Mouse (Mus musculus): ENCODE data around the gene B430218F22Rik.
"Not testable (repeated sequence)": the region's sequence is repeated elsewhere in the genome, so short reads cannot be mapped to it uniquely, and the experiment has no call there.

B430218F22Rik gene

GRCm38 (mm10) chr13:118386511-118387447 lies at the start of gene B430218F22Rik, which contains the start of gene Mrps30:
B430218F22Rik (plus strand) TSS chr13:118386630.
Mrps30 (minus strand) TSS chr13:118387252.
- DNase-seq (ENCODE audit: extremely low read depth, low read depth, low spot score) = peak; percentile 74

- DNase-seq (ENCODE audit: extremely low read depth, low read depth, low spot score) = no peak
Measured at GRCm38 (mm10) chr13:118350257-118350656, 36.2 kb upstream of the B430218F22Rik start.

GRCm38 (mm10) chr13:118350870-118351269 lies 35.6 kb upstream of the B430218F22Rik start:
- DNase-seq (ENCODE audit: extremely low read depth, low read depth, low spot score) = no peak

GRCm38 (mm10) chr13:118363342-118363741 lies 23.1 kb upstream of the B430218F22Rik start:
- DNase-seq (ENCODE audit: extremely low read depth, low read depth, low spot score) = no peak

- DNase-seq (ENCODE audit: extremely low read depth, low read depth, low spot score) = no peak
Measured at GRCm38 (mm10) chr13:118365774-118366173, 20.7 kb upstream of the B430218F22Rik start.

GRCm38 (mm10) chr13:118372871-118373270 lies 13.6 kb upstream of the B430218F22Rik start:
- DNase-seq (ENCODE audit: extremely low read depth, low read depth, low spot score) = no peak

- no peak for DNase-seq (ENCODE audit: extremely low read depth, low read depth, low spot score)
Measured at GRCm38 (mm10) chr13:118379155-118379554, 7.3 kb upstream of the B430218F22Rik start.

- no peak for DNase-seq (ENCODE audit: extremely low read depth, low read depth, low spot score)
Measured at GRCm38 (mm10) chr13:118380381-118380780, 6.0 kb upstream of the B430218F22Rik start.

GRCm38 (mm10) chr13:118387448-118387801 lies 995 bp downstream of the B430218F22Rik start:
- not testable (repeated sequence) for DNase-seq (ENCODE audit: extremely low read depth, low read depth, low spot score)

GRCm38 (mm10) chr13:118395803-118396202 lies 9.4 kb downstream of the B430218F22Rik start:
- DNase-seq (ENCODE audit: extremely low read depth, low read depth, low spot score) = no peak

- no peak for DNase-seq (ENCODE audit: extremely low read depth, low read depth, low spot score)
Measured at GRCm38 (mm10) chr13:118400340-118400739, 13.9 kb downstream of the B430218F22Rik start.

GRCm38 (mm10) chr13:118403544-118403943 lies 17.1 kb downstream of the B430218F22Rik start:
- no peak for DNase-seq (ENCODE audit: extremely low read depth, low read depth, low spot score)

- DNase-seq (ENCODE audit: extremely low read depth, low read depth, low spot score) = no peak
Measured at GRCm38 (mm10) chr13:118411297-118411992, 25.0 kb downstream of the B430218F22Rik start.

GRCm38 (mm10) chr13:118418163-118418562 lies 31.7 kb downstream of the B430218F22Rik start:
- no peak for DNase-seq (ENCODE audit: extremely low read depth, low read depth, low spot score)

GRCm38 (mm10) chr13:118420408-118420807 lies 34.0 kb downstream of the B430218F22Rik start:
- no peak for DNase-seq (ENCODE audit: extremely low read depth, low read depth, low spot score)

- no peak for DNase-seq (ENCODE audit: extremely low read depth, low read depth, low spot score)
Measured at GRCm38 (mm10) chr13:118420847-118421246, 34.4 kb downstream of the B430218F22Rik start.

Data from fat pad, adult 2 months (tissue).